Comparison of ENCODE assay signal across 28 mouse cellular contexts in genomic region chr4:53153711-53154110, GRCm38 (mm10). TPM values are rescaled to one million over a fixed set of nuclear protein-coding genes. Genes with fewer than 3 reads are reported as not detected.
DNase-seq lines count a peak whose midpoint lies in the region; ATAC-seq and TF ChIP-seq lines count a peak whose summit lies in the region.
"Had no signal": no experiment of that assay in that cellular context is flagged by ENCODE, and none has a peak within 500 bp of the region (broad histone marks: within the 10 kb centered on the region; RNA-seq: fewer than 3 reads in every experiment).

No protein-coding gene starts in this region.

- H3K9me3 ChIP-seq in midbrain, embryonic 11.5 days (ENCODE audit: control insufficient read depth, low read length), result no peaks in the 10 kb centered on the region
- H3K9me3 ChIP-seq in midbrain, embryonic 16.5 days (replicated peaks; ENCODE audit: control insufficient read depth, low read length, poor library complexity, severe bottlenecking), result no peaks in the 10 kb centered on the region
- H3K9me3 ChIP-seq in liver, postnatal 0 days (ENCODE audit: low read length), result no peaks in the 10 kb centered on the region
- H3K9me3 ChIP-seq: heart, embryonic 10.5 days; hindbrain, embryonic 15.5 days; limb, embryonic 10.5 days; limb, embryonic 15.5 days; lung, embryonic 15.5 days; midbrain, embryonic 10.5 days; neural tube, embryonic 12.5 days had no signal

- no peak for ATAC-seq in midbrain, embryonic 11.5 days (ENCODE audit: low FRiP score)
- ATAC-seq in midbrain, embryonic 16.5 days, result no peak
- ATAC-seq in liver, postnatal 0 days, result no peak
- ATAC-seq: forebrain, postnatal 0 days; inflammation-experienced regulatory T-cells, adult 6 months had no signal

- no peak for TF ChIP-seq POLR2A in liver, adult 2 months (IDR thresholded peaks at IDR 0.05; ENCODE audit: extremely low read depth, insufficient read depth, low read length)

- peak overlapping the region; percentile 52; the same call in 1 of the 2 replicates for H3K27ac ChIP-seq in gastrocnemius, adult 2 months
- H3K27ac ChIP-seq in midbrain, embryonic 11.5 days (ENCODE audit: low read depth, low read length), result no peak overlapping the region
- H3K27ac ChIP-seq in midbrain, embryonic 16.5 days (ENCODE audit: low read length), result no peak overlapping the region
- H3K27ac ChIP-seq in liver, adult 2 months (replicated peaks; ENCODE audit: insufficient read depth, low read depth, low read length), result peak overlapping the region; percentile 54; the same call in 1 of the 2 replicates
- H3K27ac ChIP-seq in liver, postnatal 0 days (ENCODE audit: low read depth), result 0 out of 2 replicates have a peak overlapping the region, but pooled peaks have one; percentile 2
- H3K27ac ChIP-seq: heart, embryonic 10.5 days; hindbrain, embryonic 15.5 days; limb, embryonic 10.5 days; limb, embryonic 15.5 days; lung, embryonic 15.5 days; midbrain, embryonic 10.5 days; neural tube, embryonic 12.5 days had no signal

- H3K4me3 ChIP-seq in gastrocnemius, adult 2 months, result no peak overlapping the region
- no peak overlapping the region for H3K4me3 ChIP-seq in midbrain, embryonic 11.5 days (ENCODE audit: low read depth, low read length)
- H3K4me3 ChIP-seq in midbrain, embryonic 16.5 days (ENCODE audit: low read depth, low read length), result no peak overlapping the region
- no peak overlapping the region for H3K4me3 ChIP-seq in liver, adult 2 months (ENCODE audit: insufficient read depth, low read depth, low read length)
- no peak overlapping the region for H3K4me3 ChIP-seq in liver, postnatal 0 days (ENCODE audit: low read depth, low read length)
- H3K4me3 ChIP-seq: erythroblast, embryonic 14.5 days; heart, embryonic 10.5 days; hindbrain, embryonic 15.5 days; limb, embryonic 10.5 days; limb, embryonic 15.5 days; lung, embryonic 15.5 days; midbrain, embryonic 10.5 days; myocyte; neural tube, embryonic 12.5 days had no signal

- no peak for DNase-seq in gastrocnemius, adult 2 months
- DNase-seq in gastrocnemius, postnatal 14 days, result no peak
- peak; percentile 78 for DNase-seq in midbrain, embryonic 11.5 days (ENCODE audit: low spot score, missing footprints)
- peak; percentile 82 for DNase-seq in liver, adult 2 months (ENCODE audit: extremely low read depth, low read depth, low spot score)
- DNase-seq in liver, postnatal 0 days, result no peak
- no peak for DNase-seq in cerebellum, postnatal 36 days
- no peak for DNase-seq in kidney, adult 9 months
- DNase-seq: adrenal gland, postnatal 14 days; cerebellum, adult 18-20 months; forebrain, postnatal 0 days; gastrocnemius, postnatal 10 days; kidney, adult 18-20 months; kidney, postnatal 36 days; layer of hippocampus, postnatal 36 days; right cerebral cortex, adult 18-20 months; thymus, adult 2 months; thymus, postnatal 36 days had no signal

- no peak overlapping the region for H3K4me2 ChIP-seq in midbrain, embryonic 11.5 days
- H3K4me2 ChIP-seq in midbrain, embryonic 16.5 days (ENCODE audit: low read length), result no peak overlapping the region
- H3K4me2 ChIP-seq in liver, postnatal 0 days (ENCODE audit: low read depth, low read length), result no peak overlapping the region
- H3K4me2 ChIP-seq: hindbrain, embryonic 15.5 days; limb, embryonic 15.5 days; lung, embryonic 15.5 days; neural tube, embryonic 12.5 days had no signal

- intact Hi-C loops in gastrocnemius, adult 2 months (cut with DNase I), result no loop called here
- intact Hi-C loops in gastrocnemius, postnatal 14 days (cut with DNase I; ENCODE audit: low total_unique reads), result no loop called here

- no peaks in the 10 kb centered on the region for H3K36me3 ChIP-seq in midbrain, embryonic 11.5 days (ENCODE audit: control insufficient read depth, insufficient read depth, low read length)
- no peaks in the 10 kb centered on the region for H3K36me3 ChIP-seq in midbrain, embryonic 16.5 days (ENCODE audit: control insufficient read depth, insufficient read depth, low read length)
- H3K36me3 ChIP-seq in liver, adult 2 months (ENCODE audit: control insufficient read depth, insufficient read depth, low read length), result no peaks in the 10 kb centered on the region
- H3K36me3 ChIP-seq in liver, postnatal 0 days (replicated peaks; ENCODE audit: insufficient read depth, low read length), result peaks cover 5% of the 10 kb centered on the region; the same call in 1 of the 2 replicates
- H3K36me3 ChIP-seq: heart, embryonic 10.5 days; hindbrain, embryonic 15.5 days; limb, embryonic 10.5 days; limb, embryonic 15.5 days; lung, embryonic 15.5 days; midbrain, embryonic 10.5 days; neural tube, embryonic 12.5 days had no signal

- peaks cover 41% of the 10 kb centered on the region for H3K79me2 ChIP-seq in liver, adult 2 months (ENCODE audit: control insufficient read depth, insufficient read depth, low read length)

- TF ChIP-seq EP300 in liver, postnatal 0 days (IDR thresholded peaks at IDR 0.05; ENCODE audit: low read depth), result no peak

- TF ChIP-seq CTCF in gastrocnemius, adult 2 months (IDR thresholded peaks at IDR 0.05), result no peak
- TF ChIP-seq CTCF in liver, adult 2 months (IDR thresholded peaks at IDR 0.05; ENCODE audit: low read depth, low read length), result no peak
- no peak for TF ChIP-seq CTCF in liver, postnatal 0 days (IDR thresholded peaks at IDR 0.05; ENCODE audit: low read depth)

- WGBS in midbrain, embryonic 11.5 days, result 38% methylated on average over 6 of the region's 6 CpGs
- WGBS in midbrain, embryonic 16.5 days, result 40% methylated on average over 6 of the region's 6 CpGs
- WGBS in liver, adult 2 months, result 30% methylated on average over 6 of the region's 6 CpGs
- WGBS in liver, postnatal 0 days (ENCODE audit: insufficient replicate concordance), result 67% methylated on average over 6 of the region's 6 CpGs

- peaks cover 6% of the 10 kb centered on the region; the same call in 1 of the 2 replicates for H3K4me1 ChIP-seq in midbrain, embryonic 11.5 days (ENCODE audit: control insufficient read depth, insufficient read depth, low read length)
- peaks cover 16% of the 10 kb centered on the region for H3K4me1 ChIP-seq in midbrain, embryonic 16.5 days (ENCODE audit: control insufficient read depth, insufficient read depth, low read length)
- peaks cover 52% of the 10 kb centered on the region for H3K4me1 ChIP-seq in liver, adult 2 months (ENCODE audit: control insufficient read depth, insufficient read depth, low read length)
- peaks cover 53% of the 10 kb centered on the region for H3K4me1 ChIP-seq in liver, postnatal 0 days (ENCODE audit: insufficient read depth)

- no peak overlapping the region for H3K9ac ChIP-seq in midbrain, embryonic 11.5 days (ENCODE audit: low read length)
- no peak overlapping the region for H3K9ac ChIP-seq in midbrain, embryonic 16.5 days (ENCODE audit: low read depth, low read length)
- no peak overlapping the region for H3K9ac ChIP-seq in liver, adult 2 months (ENCODE audit: low read depth, low read length)
- no peak overlapping the region for H3K9ac ChIP-seq in liver, postnatal 0 days (replicated peaks)
- H3K9ac ChIP-seq: forebrain, postnatal 0 days; hindbrain, embryonic 15.5 days; limb, embryonic 15.5 days; lung, embryonic 15.5 days; neural tube, embryonic 12.5 days had no signal

- no peaks in the 10 kb centered on the region for H3K27me3 ChIP-seq in midbrain, embryonic 11.5 days (ENCODE audit: control insufficient read depth, insufficient read depth, low read length)
- H3K27me3 ChIP-seq in midbrain, embryonic 16.5 days (ENCODE audit: control insufficient read depth, insufficient read depth, low read depth, low read length), result no peaks in the 10 kb centered on the region
- no peaks in the 10 kb centered on the region for H3K27me3 ChIP-seq in liver, adult 2 months (ENCODE audit: control insufficient read depth, insufficient read depth, low read length)
- no peaks in the 10 kb centered on the region for H3K27me3 ChIP-seq in liver, postnatal 0 days (ENCODE audit: insufficient read depth, low read length)
- H3K27me3 ChIP-seq: hindbrain, embryonic 15.5 days; limb, embryonic 15.5 days; lung, embryonic 15.5 days; neural tube, embryonic 12.5 days had no signal

RNA-seq across cellular contexts. Expression of gene Abca1, which starts 6.0 kb away (rescaled TPM):
- total RNA-seq in gastrocnemius, adult 2 months (2021), result 1 to 10 TPM; 5.9 to 8.6 TPM
- 10 to 100 TPM; 14.7 to 25.4 TPM for total RNA-seq in gastrocnemius, postnatal 14 days (2021)
- polyA plus RNA-seq in midbrain, embryonic 11.5 days (2014; fragmentation: Nextera tagmentation; extraction: Ambion mirVana), result 5.4 and 5.8 TPM in 2 replicates
- polyA plus RNA-seq in midbrain, embryonic 16.5 days (2015; fragmentation: Nextera tagmentation; extraction: Ambion mirVana), result 9.3 and 9.9 TPM in 2 replicates
- 65.4 and 89.1 TPM in 2 replicates for total RNA-seq in liver, adult 2 months (2014; rRNA removed)
- 17.1 and 21.0 TPM in 2 replicates for polyA plus RNA-seq in liver, adult 2 months (2012; rRNA removed)
- 9.9 and 11.0 TPM in 2 replicates for polyA plus RNA-seq in liver, postnatal 0 days (2015; fragmentation: Nextera tagmentation; extraction: Ambion mirVana)

Comparison
In these comparisons a context has a peak if more than half of its experiments do, and no peak if none do; other contexts are left out.
1. DNase-seq: peak in midbrain, embryonic 11.5 days (single experiment) and liver, adult 2 months (single experiment); none in gastrocnemius, adult 2 months (single experiment), gastrocnemius, postnatal 14 days (single experiment), liver, postnatal 0 days (single experiment), cerebellum, postnatal 36 days (0 of 2) and kidney, adult 9 months (single experiment).
2. H3K27ac ChIP-seq: peak in gastrocnemius, adult 2 months (single experiment), liver, adult 2 months (single experiment) and liver, postnatal 0 days (single experiment); none in midbrain, embryonic 11.5 days (single experiment) and midbrain, embryonic 16.5 days (single experiment).